Mouse (Mus musculus) heart, adult 2 months (tissue): ENCODE data around the gene Lcn9. TPM values are rescaled to one million over a fixed set of nuclear protein-coding genes. Genes with fewer than 3 reads are reported as not detected.
"Not testable (repeated sequence)": the region's sequence is repeated elsewhere in the genome, so short reads cannot be mapped to it uniquely, and the experiment has no call there.

Experiments used
- DNase-seq, 2 experiments: peaks; one replicate each; pipeline ENCODE4 v3.0.0; 2021
- H3K27ac ChIP-seq: fragments of 200-600 bp; 2 replicates; pipeline ENCODE4 v1.8.1; 2022
- H3K27me3 ChIP-seq: fragments of 200-500 bp; 2 replicates; pipeline ENCODE4 v1.6.1; 2012; ENCODE audit warnings: mild to moderate bottlenecking, low read length, inconsistent platforms, mixed read lengths; ENCODE audit not compliant: control insufficient read depth, insufficient read depth
- H3K36me3 ChIP-seq: fragments of 200-500 bp; 2 replicates; pipeline ENCODE4 v1.6.1; 2012; ENCODE audit warnings: low read length, inconsistent platforms; ENCODE audit not compliant: control insufficient read depth, insufficient read depth
- H3K4me1 ChIP-seq: fragments of 200-500 bp; 2 replicates; pipeline ENCODE4 v1.6.1; 2011; ENCODE audit warnings: low read length; ENCODE audit not compliant: control insufficient read depth, insufficient read depth
- H3K4me3 ChIP-seq: fragments of 200-600 bp; 2 replicates; pipeline ENCODE4 v1.8.1; 2022
- H3K79me2 ChIP-seq: fragments of 200-500 bp; replicated peaks from 2 replicates; pipeline ENCODE4 v1.6.1; 2012; ENCODE audit warnings: mild to moderate bottlenecking, inconsistent platforms, low read length, moderate library complexity, mixed read lengths; ENCODE audit not compliant: control insufficient read depth, insufficient read depth
- H3K9ac ChIP-seq: fragments of 200-500 bp; 2 replicates; pipeline ENCODE4 v1.6.1; 2012; ENCODE audit warnings: low read depth, mild to moderate bottlenecking, control low read depth, inconsistent platforms, low read length, mixed read lengths
- CTCF ChIP-seq: fragments of 200-600 bp; IDR thresholded peaks from 2 replicates; pipeline ENCODE4 v1.8.1; 2022; ENCODE audit warnings: antibody characterized with exemption, mild to moderate bottlenecking, moderate library complexity
- EP300 ChIP-seq: fragments of 200-500 bp; IDR thresholded peaks from 2 replicates; pipeline ENCODE4 v1.6.1; 2011; ENCODE audit warnings: low read depth, low read length, control low read depth; ENCODE audit not compliant: insufficient read depth
- POLR2A ChIP-seq: fragments of 200-500 bp; IDR thresholded peaks from 2 replicates; pipeline ENCODE4 v1.6.1; 2011; ENCODE audit warnings: mild to moderate bottlenecking, low read depth, low read length, control low read depth; ENCODE audit not compliant: insufficient read depth
- WGBS: fragments of 180-500 bp; shearing (Covaris S2); methylation state at CpG from one replicate; pipeline ENCODE4 v1.1.7; 2018; 5-methylcytosine and 5-hydroxymethylcytosine counted together
- intact Hi-C: fragments of 180-260 bp; cut with DNase I; formaldehyde crosslinking; loops from one replicate; pipeline ENCODE4 v1.15.1; 2025
- polyA plus RNA-seq: library from polyadenylated mRNA; depleted of rRNA; stranded (reverse); fragments of >200 nt; gene quantifications from 2 replicates; pipeline ENCODE4 v1.2.3, GENCODE M21; 2012
- total RNA-seq, 2 experiments: library from RNA; stranded (reverse); gene quantifications; 2 replicates each; pipeline ENCODE4 v1.2.3; 2021

The Lcn9 gene
- total and polyA plus RNA-seq, 3 experiments: not detected

- no peak for DNase-seq
- no peak for TF ChIP-seq EP300
- intact Hi-C loops: no loop called here
- Histone ChIP-seq H3K27ac (no peak overlapping the region), H3K4me3 (no peak overlapping the region), H3K27me3 (no peaks in the 10 kb centered on the region), H3K36me3 (no peaks in the 10 kb centered on the region), H3K9ac (no peak overlapping the region), H3K4me1 (no peaks in the 10 kb centered on the region), H3K79me2 (no peaks in the 10 kb centered on the region)
- 68% methylated on average over 2 of the region's 2 CpGs for WGBS
Measured at GRCm38 (mm10) chr2:25811711-25812110, 11.2 kb upstream of the Lcn9 start.

GRCm38 (mm10) chr2:25813364-25813763 lies 9.6 kb upstream of the Lcn9 start:
- Histone ChIP-seq H3K36me3 (no peaks in the 10 kb centered on the region), H3K79me2 (no peaks in the 10 kb centered on the region), H3K27me3 (no peaks in the 10 kb centered on the region), H3K4me1 (no peaks in the 10 kb centered on the region), H3K4me3 (no peak overlapping the region), H3K27ac (no peak overlapping the region), H3K9ac (no peak overlapping the region)
- intact Hi-C loops: no loop called here
- WGBS: 77% methylated on average over 5 of the region's 5 CpGs
- no peak for DNase-seq
- no peak for TF ChIP-seq CTCF
- no peak for TF ChIP-seq POLR2A

GRCm38 (mm10) chr2:25815748-25816147 lies 7.2 kb upstream of the Lcn9 start, which contains the start of gene Glt6d1:
TSS of gene Glt6d1 (minus strand) at chr2:25815848.
- H3K36me3 ChIP-seq, H3K79me2 ChIP-seq, H3K27me3 ChIP-seq, H3K9ac ChIP-seq, DNase-seq, H3K4me1 ChIP-seq, intact Hi-C loops, H3K27ac ChIP-seq, H3K4me3 ChIP-seq: not testable (repeated sequence)
- 65% methylated on average over 1 of the region's 1 CpGs for WGBS

GRCm38 (mm10) chr2:25824751-25825150 lies 1.8 kb downstream of the Lcn9 start:
- TF ChIP-seq POLR2A (no peak), CTCF (no peak), EP300 (no peak)
- Histone ChIP-seq H3K4me3 (no peak overlapping the region), H3K4me1 (no peaks in the 10 kb centered on the region; the same call in 1 of the 2 replicates), H3K36me3 (no peaks in the 10 kb centered on the region), H3K79me2 (no peaks in the 10 kb centered on the region), H3K27me3 (no peaks in the 10 kb centered on the region), H3K9ac (no peak overlapping the region), H3K27ac (no peak overlapping the region)
- no peak for DNase-seq
- intact Hi-C loops: no loop called here
- WGBS: 78% methylated on average over 3 of the region's 3 CpGs

GRCm38 (mm10) chr2:25828344-25828947 lies 5.5 kb downstream of the Lcn9 start:
- 64% methylated on average over 8 of the region's 8 CpGs for WGBS
- H3K4me3 ChIP-seq: no peak overlapping the region
- no peaks in the 10 kb centered on the region; the same call in 1 of the 2 replicates for H3K4me1 ChIP-seq
- no peak overlapping the region for H3K27ac ChIP-seq
- intact Hi-C loops: no loop called here
- no peaks in the 10 kb centered on the region for H3K27me3 ChIP-seq
- no peak for TF ChIP-seq EP300
- TF ChIP-seq CTCF: no peak
- TF ChIP-seq POLR2A: no peak
- no peaks in the 10 kb centered on the region for H3K36me3 ChIP-seq
- no peaks in the 10 kb centered on the region for H3K79me2 ChIP-seq
- no peak overlapping the region for H3K9ac ChIP-seq
- DNase-seq: no peak

GRCm38 (mm10) chr2:25830786-25831185 lies 7.8 kb downstream of the Lcn9 start:
- peak in 1 of 2 experiments; percentile 17 for DNase-seq
- Histone ChIP-seq H3K4me3 (no peak overlapping the region), H3K27ac (no peak overlapping the region), H3K27me3 (no peaks in the 10 kb centered on the region), H3K4me1 (no peaks in the 10 kb centered on the region; the same call in 1 of the 2 replicates), H3K36me3 (no peaks in the 10 kb centered on the region), H3K79me2 (no peaks in the 10 kb centered on the region), H3K9ac (no peak overlapping the region)
- intact Hi-C loops: loop anchor here (10.0 kb wide), 1 partner anchor 194 kb away; the partner anchor contains the start of gene Ubac1
- TF ChIP-seq EP300 (0 out of 2 replicates have a peak, but pooled peaks have one; percentile 34), CTCF (no peak), POLR2A (no peak)
- whole genome bisulfite sequencing: 38% methylated on average over 3 of the region's 3 CpGs
